Mouse (Mus musculus) liver, postnatal 0 days (tissue): ENCODE data around the gene Zbtb46.

ENCODE experiments used
- CTCF ChIP-seq: sonication (generic); IDR thresholded peaks from 2 replicates; pipeline ENCODE4 v1.5.1; 2016; ENCODE audit warnings: antibody characterized with exemption, low read depth
- EP300 ChIP-seq: IDR thresholded peaks from 2 replicates; pipeline ENCODE4 v1.6.1; 2016; ENCODE audit warnings: antibody characterized with exemption, low read depth, mild to moderate bottlenecking

GRCm38 (mm10) chr2:181413141-181413540 lies 46.1 kb downstream of the Zbtb46 start:
- TF ChIP-seq CTCF (no peak), EP300 (no peak)
